ENCODE assay signal across 7 mouse cellular contexts in genomic region chr9:103207846-103208245, GRCm38 (mm10). TPM values are rescaled to one million over a fixed set of nuclear protein-coding genes. Genes with fewer than 3 reads are reported as not detected.
DNase-seq lines count a peak whose midpoint lies in the region; ATAC-seq lines count a peak whose summit lies in the region.

No protein-coding gene starts in this region.

- DNase-seq in cerebellum, postnatal 25 days, result peak; percentile 68 to 78
- peak; percentile 58 for DNase-seq in gastrocnemius, postnatal 14 days
- DNase-seq in induced T-regulatory cell, adult 2 months (ENCODE audit: low read depth), result peak; percentile 93
- DNase-seq in left cerebral cortex, postnatal 10 days (ENCODE audit: extremely low spot score in 1 of 2, low spot score in 2 of 2), result peak; percentile 51 to 77
- peak; percentile 51 for DNase-seq in right cerebral cortex, postnatal 14 days

- intact Hi-C loops in gastrocnemius, postnatal 14 days (cut with DNase I; ENCODE audit: low total_unique reads), result loop anchor here (2.0 kb wide), 1 partner anchor 95 kb away; no protein-coding TSS in a partner anchor
- intact Hi-C loops in left cerebral cortex, postnatal 10 days (cut with DNase I), result loop anchor here (5.0 kb wide), 1 partner anchor 94 kb away; no protein-coding TSS in a partner anchor

- peak; percentile 98 for ATAC-seq in activated CD4-positive, CD25-positive, alpha-beta regulatory T cell, adult 4 months
- peak; percentile 100 for ATAC-seq in megakaryocyte progenitor cell, adult 5-6 weeks (replicated peaks; ENCODE audit: poor library complexity)

RNA-seq across cellular contexts. Expression of gene Srprb, which starts 5.9 kb away (rescaled TPM):
- polyA plus RNA-seq in activated CD4-positive, CD25-positive, alpha-beta regulatory T cell, adult 4 months (2017; shearing (Covaris generic)), result 10 to 100 TPM; 22.9 to 28.7 TPM
- 10 to 100 TPM; 13.8 to 16.6 TPM for total RNA-seq in gastrocnemius, postnatal 14 days (2021)
- 10 to 100 TPM; 20.9 to 22.4 TPM for total RNA-seq in left cerebral cortex, postnatal 10 days (2021)
- 21.2 and 25.4 TPM in 2 replicates for total RNA-seq in megakaryocyte progenitor cell, adult 5-6 weeks (2015)
- total RNA-seq in megakaryocyte progenitor cell, adult 5-6 weeks (2017), result 19.3 and 23.8 TPM in 2 replicates

RNA-seq across cellular contexts. Expression of gene Gm20425, which starts 22.3 kb away (rescaled TPM):
- 1 to 10 TPM; 1.1 to 1.2 TPM for polyA plus RNA-seq in activated CD4-positive, CD25-positive, alpha-beta regulatory T cell, adult 4 months (2017; shearing (Covaris generic))
- total RNA-seq in gastrocnemius, postnatal 14 days (2021), result 1 to 10 TPM; 2.8 to 3.2 TPM
- total RNA-seq in left cerebral cortex, postnatal 10 days (2021), result 1 to 10 TPM; 2.9 to 4.2 TPM
- total RNA-seq in megakaryocyte progenitor cell, adult 5-6 weeks (2015), result not detected in 2 replicates
- total RNA-seq in megakaryocyte progenitor cell, adult 5-6 weeks (2017), result 5.2 TPM in 1 of 2 replicates, not detected in the other

RNA-seq across cellular contexts. Expression of gene Trf, which starts 22.4 kb away (rescaled TPM):
- polyA plus RNA-seq in activated CD4-positive, CD25-positive, alpha-beta regulatory T cell, adult 4 months (2017; shearing (Covaris generic)), result 1 to 10 TPM; 1.3 to 1.9 TPM
- total RNA-seq in gastrocnemius, postnatal 14 days (2021), result 10 to 100 TPM in 1 of 2 experiments, 1 to 10 TPM in 1; 6.1 to 10.4 TPM
- total RNA-seq in left cerebral cortex, postnatal 10 days (2021), result 10 to 100 TPM; 13.7 to 19.2 TPM
- 108 and 152 TPM in 2 replicates for total RNA-seq in megakaryocyte progenitor cell, adult 5-6 weeks (2015)
- 62.9 and 87.2 TPM in 2 replicates for total RNA-seq in megakaryocyte progenitor cell, adult 5-6 weeks (2017)

Comparison
In these comparisons a context has a peak if more than half of its experiments do, and no peak if none do; other contexts are left out.
1. Peak in every context shown above with its lines: DNase-seq and ATAC-seq.